Mouse (Mus musculus) right cerebral cortex, postnatal 4 days (tissue): Measurements from ENCODE around the gene Tnni3k.

Source experiments
- DNase-seq: peaks from one replicate; pipeline ENCODE4 v3.0.0-alpha.2; 2022

Tnni3k gene

GRCm38 (mm10) chr3:154754505-154754904 lies 300.7 kb downstream of the Tnni3k start:
- DNase-seq = no peak

- DNase-seq = no peak
Measured at GRCm38 (mm10) chr3:154744317-154744716, 310.9 kb downstream of the Tnni3k start.

- no peak for DNase-seq
Measured at GRCm38 (mm10) chr3:154742927-154743326, 312.3 kb downstream of the Tnni3k start.

- no peak for DNase-seq
Measured at GRCm38 (mm10) chr3:154741496-154741895, 313.7 kb downstream of the Tnni3k start.
